Mouse (Mus musculus) MEL (cell line): ENCODE measurements at regions not wholly inside any gene's neighbourhood (a gene's known extent, or its start where the extent isn't known, plus 50 kb on each side); places are given as distances from the start of the nearest gene placed in this dataset.

ENCODE experiments used
- DNase-seq: peaks from one replicate; pipeline ENCODE4 v3.0.0; 2011; ENCODE audit warnings: low read depth, low spot score
- H3K27ac ChIP-seq: 2 replicates; pipeline ENCODE4 v1.5.1; 2012; ENCODE audit warnings: low read depth, mild to moderate bottlenecking, control low read depth, low read length, moderate library complexity; ENCODE audit not compliant: control insufficient read depth
- H3K27me3 ChIP-seq, 2 experiments: fragments of 150-350 bp in 1 of 2; sonication (generic) in 1 of 2; 2 replicates each; pipeline ENCODE4 v1.6.1; 2012; ENCODE audit warnings: low read length in 2 of 2, mild to moderate bottlenecking in 2 of 2, improper control_type of control experiment in 1 of 2, moderate library complexity in 1 of 2; ENCODE audit not compliant: insufficient read depth in 2 of 2, control insufficient read depth in 1 of 2
- H3K36me3 ChIP-seq, 2 experiments: 2 replicates each; pipeline ENCODE4 v1.6.1; 2012 to 2014; ENCODE audit warnings: low read length in 2 of 2, improper control_type of control experiment in 1 of 2, inconsistent platforms in 1 of 2, mild to moderate bottlenecking in 1 of 2; ENCODE audit not compliant: insufficient read depth in 2 of 2, control insufficient read depth in 1 of 2
- H3K4me1 ChIP-seq, 2 experiments: fragments of 150-350 bp in 1 of 2; sonication (generic) in 1 of 2; 2 replicates each; pipeline ENCODE4 v1.6.1; 2012; ENCODE audit warnings: low read length in 2 of 2, improper control_type of control experiment in 1 of 2, mild to moderate bottlenecking in 1 of 2; ENCODE audit not compliant: insufficient read depth in 2 of 2, control insufficient read depth in 1 of 2
- H3K4me3 ChIP-seq, 2 experiments: fragments of 150-350 bp in 1 of 2; sonication (generic) in 1 of 2; 2 replicates each; pipeline ENCODE4 v1.5.1; 2012; ENCODE audit warnings: low read depth in 2 of 2, low read length in 2 of 2, mild to moderate bottlenecking in 2 of 2, moderate library complexity in 2 of 2, control low read depth in 1 of 2, improper control_type of control experiment in 1 of 2; ENCODE audit not compliant: control insufficient read depth in 1 of 2, insufficient read depth in 1 of 2
- H3K79me2 ChIP-seq: 2 replicates; pipeline ENCODE4 v1.6.1; 2012; ENCODE audit warnings: mild to moderate bottlenecking, low read length, moderate library complexity; ENCODE audit not compliant: control insufficient read depth, poor library complexity, insufficient read depth
- H3K9ac ChIP-seq: 2 replicates; pipeline ENCODE4 v1.6.1; 2012; ENCODE audit warnings: low read depth, mild to moderate bottlenecking, control low read depth, low read length, moderate library complexity; ENCODE audit not compliant: control insufficient read depth, poor library complexity, severe bottlenecking
- H3K9me3 ChIP-seq: fragments of 150-350 bp; sonication (generic); replicated peaks from 2 replicates; pipeline ENCODE4 v1.6.1; 2012; ENCODE audit warnings: mild to moderate bottlenecking, low read length, improper control_type of control experiment, moderate library complexity; ENCODE audit not compliant: insufficient read depth
- CHD2 ChIP-seq: IDR thresholded peaks from 2 replicates; pipeline ENCODE4 v1.6.1; 2011; ENCODE audit warnings: low read length, improper control_type of control experiment
- CTCF ChIP-seq, 3 experiments: IDR thresholded peaks in 2 of 3; conservative IDR thresholded peaks in 1 of 3; 2 replicates each; pipeline ENCODE4 v1.5.1; 2011 to 2012; ENCODE audit warnings: low read length in 3 of 3, low read depth in 2 of 3, mild to moderate bottlenecking in 2 of 3, improper control_type of control experiment in 1 of 3, inconsistent platforms in 1 of 3, mixed read lengths in 1 of 3, moderate library complexity in 1 of 3; ENCODE audit not compliant: control insufficient read depth in 1 of 3, insufficient read depth in 1 of 3, poor library complexity in 1 of 3, severe bottlenecking in 1 of 3
- ELF1 ChIP-seq: IDR thresholded peaks from 2 replicates; pipeline ENCODE4 v1.6.1; 2014; ENCODE audit warnings: low read depth, mild to moderate bottlenecking, inconsistent platforms, low read length, improper control_type of control experiment, moderate library complexity
- GATA1 ChIP-seq: IDR thresholded peaks from 2 replicates; pipeline ENCODE4 v1.6.1; 2011; ENCODE audit warnings: low read depth, low read length, improper control_type of control experiment
- KAT2A ChIP-seq: conservative IDR thresholded peaks from 2 replicates; pipeline ENCODE4 v1.6.1; 2012; ENCODE audit warnings: low read depth, low read length, improper control_type of control experiment, inconsistent platforms
- MAZ ChIP-seq: IDR thresholded peaks from 2 replicates; pipeline ENCODE4 v1.6.1; 2012; ENCODE audit warnings: low read depth, mild to moderate bottlenecking, inconsistent platforms, low read length, improper control_type of control experiment
- MEF2A ChIP-seq: IDR thresholded peaks from 2 replicates; pipeline ENCODE4 v1.6.1; 2014; ENCODE audit warnings: low read depth, mild to moderate bottlenecking, inconsistent platforms, low read length, improper control_type of control experiment; ENCODE audit not compliant: poor library complexity, insufficient replicate concordance, severe bottlenecking; ENCODE audit errors: extremely low read depth
- MXI1 ChIP-seq: IDR thresholded peaks from 2 replicates; pipeline ENCODE4 v1.6.1; 2011; ENCODE audit warnings: mild to moderate bottlenecking, low read depth, low read length, improper control_type of control experiment
- MYB ChIP-seq: IDR thresholded peaks from 2 replicates; pipeline ENCODE4 v1.6.1; 2011; ENCODE audit warnings: mild to moderate bottlenecking, low read depth, low read length, improper control_type of control experiment
- MYC ChIP-seq: IDR thresholded peaks from 2 replicates; pipeline ENCODE4 v1.6.1; 2011; ENCODE audit warnings: low read depth, mild to moderate bottlenecking, low read length, improper control_type of control experiment, moderate library complexity
- NELFE ChIP-seq: IDR thresholded peaks from 2 replicates; pipeline ENCODE4 v1.6.1; 2011; ENCODE audit warnings: low read depth, low read length, improper control_type of control experiment
- POLR2A ChIP-seq, 2 experiments: IDR thresholded peaks; 2 replicates each; pipeline ENCODE4 v1.6.1; 2011 to 2012; ENCODE audit warnings: low read length in 2 of 2, mild to moderate bottlenecking in 2 of 2, control low read depth in 1 of 2, improper control_type of control experiment in 1 of 2, low read depth in 1 of 2, moderate library complexity in 1 of 2; ENCODE audit not compliant: control insufficient read depth in 1 of 2, insufficient read depth in 1 of 2, poor library complexity in 1 of 2
- POLR2AphosphoS2 ChIP-seq: IDR thresholded peaks from 2 replicates; pipeline ENCODE4 v1.6.1; 2011; ENCODE audit warnings: low read length, improper control_type of control experiment
- POLR2AphosphoS5 ChIP-seq: IDR thresholded peaks from 2 replicates; pipeline ENCODE4 v1.6.1; 2012; ENCODE audit warnings: low read depth, borderline replicate concordance, mild to moderate bottlenecking, inconsistent platforms, low read length, moderate library complexity, mixed read lengths
- RAD21 ChIP-seq: IDR thresholded peaks from 2 replicates; pipeline ENCODE4 v1.6.1; 2011; ENCODE audit warnings: mild to moderate bottlenecking, low read depth, low read length, improper control_type of control experiment
- TBP ChIP-seq: IDR thresholded peaks from 2 replicates; pipeline ENCODE4 v1.8.0; 2011; ENCODE audit warnings: low read depth, low read length, improper control_type of control experiment
- UBTF ChIP-seq: IDR thresholded peaks from 2 replicates; pipeline ENCODE4 v1.6.1; 2012; ENCODE audit warnings: low read depth, mild to moderate bottlenecking, inconsistent platforms, low read length, improper control_type of control experiment, moderate library complexity, borderline replicate concordance; ENCODE audit not compliant: insufficient read depth
- USF1 ChIP-seq: IDR thresholded peaks from 2 replicates; pipeline ENCODE4 v1.6.1; 2014; ENCODE audit warnings: low read depth, mild to moderate bottlenecking, inconsistent platforms, low read length, improper control_type of control experiment, moderate library complexity
- ZC3H11A ChIP-seq: IDR thresholded peaks from 2 replicates; pipeline ENCODE4 v1.6.1; 2012; ENCODE audit warnings: low read depth, mild to moderate bottlenecking, inconsistent platforms, low read length, improper control_type of control experiment
- ZMIZ1 ChIP-seq: IDR thresholded peaks from 2 replicates; pipeline ENCODE4 v1.6.1; 2012; ENCODE audit warnings: low read depth, mild to moderate bottlenecking, inconsistent platforms, low read length, improper control_type of control experiment, moderate library complexity

GRCm38 (mm10) chrX:163296956-163297628, 252.4 kb downstream of the Grpr start:
- no peak overlapping the region for H3K4me3 ChIP-seq
- H3K36me3 ChIP-seq: no peaks in the 10 kb centered on the region
- no peak overlapping the region for H3K27ac ChIP-seq
- no peak overlapping the region for H3K9ac ChIP-seq
- no peaks in the 10 kb centered on the region for H3K4me1 ChIP-seq
- no peaks in the 10 kb centered on the region for H3K9me3 ChIP-seq
- no peaks in the 10 kb centered on the region for H3K27me3 ChIP-seq
- TF ChIP-seq RAD21 (no peak), MYB (no peak), POLR2AphosphoS2 (no peak), KAT2A (no peak), UBTF (no peak), POLR2AphosphoS5 (no peak), ZC3H11A (no peak), ZMIZ1 (no peak), MEF2A (no peak), ELF1 (no peak), POLR2A (IDR thresholded peaks at IDR 0.05; ENCODE audit: control insufficient read depth in 1 of 2, insufficient read depth in 1 of 2, low read depth in 1 of 2, low read length in 2 of 2, poor library complexity in 1 of 2) (no peak), MAZ (no peak), TBP (no peak)
- TF ChIP-seq, all 39 proteins: peak for 0
- H3K79me2 ChIP-seq: no peaks in the 10 kb centered on the region
- no peak for DNase-seq

- TF ChIP-seq USF1 (no peak), KAT2A (no peak), CHD2 (no peak)
- DNase-seq: no peak
- Histone ChIP-seq H3K9me3 (no peaks in the 10 kb centered on the region), H3K9ac (no peak overlapping the region), H3K4me3 (no peak overlapping the region), H3K27ac (no peak overlapping the region), H3K36me3 (no peaks in the 10 kb centered on the region), H3K27me3 (no peaks in the 10 kb centered on the region), H3K79me2 (no peaks in the 10 kb centered on the region), H3K4me1 (no peaks in the 10 kb centered on the region)
Observed at GRCm38 (mm10) chrX:163261248-163261647, 288.2 kb downstream of the Grpr start.

GRCm38 (mm10) chrX:163253048-163253447, 288.6 kb upstream of the S100g start:
- Histone ChIP-seq H3K9ac (no peak overlapping the region), H3K27me3 (no peaks in the 10 kb centered on the region; a peak in 1 of 4 replicates), H3K36me3 (no peaks in the 10 kb centered on the region), H3K4me3 (no peak overlapping the region), H3K27ac (no peak overlapping the region), H3K79me2 (no peaks in the 10 kb centered on the region), H3K9me3 (no peaks in the 10 kb centered on the region), H3K4me1 (no peaks in the 10 kb centered on the region)
- DNase-seq: no peak
- TF ChIP-seq MYC: no peak
- no peak for TF ChIP-seq TBP
- TF ChIP-seq CTCF (IDR thresholded peaks at IDR 0.05 in 2 of 3, conservative IDR thresholded peaks at IDR 0.05 in 1 of 3; ENCODE audit: control insufficient read depth in 1 of 3, insufficient read depth in 1 of 3, low read depth in 2 of 3, low read length in 3 of 3, poor library complexity in 1 of 3, severe bottlenecking in 1 of 3): no peak
- TF ChIP-seq RAD21: no peak
- TF ChIP-seq GATA1: no peak
- TF ChIP-seq NELFE: no peak
- no peak for TF ChIP-seq UBTF
- no peak for TF ChIP-seq ELF1
- TF ChIP-seq CHD2: no peak
- no peak for TF ChIP-seq MXI1
